Mouse (Mus musculus) thymus, postnatal 36 days (tissue): Measurements from ENCODE around the gene Ddx19a.
"Not testable (repeated sequence)": the region's sequence is repeated elsewhere in the genome, so short reads cannot be mapped to it uniquely, and the experiment has no call there.

Experiments used
- DNase-seq, 2 experiments: peaks; one replicate each; pipeline ENCODE4 v3.0.0; 2022; ENCODE audit warnings: mixed read lengths in 2 of 2

Ddx19a gene

DNA sequence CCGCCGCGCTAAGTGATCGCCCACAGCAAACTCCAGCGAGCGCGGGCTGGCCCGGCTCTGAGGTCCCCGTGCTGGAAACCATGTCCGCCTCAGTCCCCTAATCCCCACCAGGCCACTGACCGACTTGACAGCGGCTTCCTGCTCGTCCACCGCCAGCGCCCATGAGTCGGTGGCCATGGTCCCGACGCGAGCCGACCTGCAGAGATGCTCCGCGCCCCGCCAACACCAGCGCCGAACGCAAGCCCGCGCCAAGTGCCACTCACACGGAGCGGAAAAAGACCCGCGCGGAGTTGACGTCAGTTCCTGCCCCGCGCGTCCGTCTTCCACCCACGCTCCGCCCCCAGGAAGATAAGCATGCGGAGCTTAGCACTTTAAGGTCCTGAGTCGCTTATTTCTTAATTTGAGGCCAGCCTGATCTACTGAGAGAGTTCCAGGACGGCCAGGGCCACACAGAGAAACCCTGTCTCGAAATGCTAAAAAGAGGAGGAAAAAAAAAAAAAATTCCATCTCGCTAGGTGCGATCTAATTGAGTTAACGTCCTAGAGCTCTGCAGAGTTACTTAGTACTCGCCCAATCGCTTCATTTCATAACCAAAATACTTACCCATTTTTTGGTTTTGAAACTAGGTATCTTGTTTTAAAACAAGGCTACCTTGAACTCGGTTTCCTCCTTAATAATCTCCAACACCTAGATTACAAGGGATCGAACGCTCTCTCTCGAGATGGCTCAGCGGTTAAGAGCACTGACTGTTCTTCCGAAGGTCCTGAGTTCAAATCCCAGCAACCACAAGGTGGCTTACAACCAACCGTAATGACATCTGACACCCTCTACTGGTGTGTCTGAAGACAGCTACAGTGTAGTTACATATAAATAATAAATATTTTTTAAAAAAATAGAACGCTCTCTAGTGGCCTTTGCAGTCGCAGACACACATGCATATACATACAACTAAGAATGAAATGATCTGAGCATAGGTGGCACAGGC lies at the start of gene Ddx19a:
TSS of gene Ddx19a (minus strand) at position 254 of the 985 bp plus-strand sequence.
- DNase-seq, result peak; percentile 83 to 87

DNA sequence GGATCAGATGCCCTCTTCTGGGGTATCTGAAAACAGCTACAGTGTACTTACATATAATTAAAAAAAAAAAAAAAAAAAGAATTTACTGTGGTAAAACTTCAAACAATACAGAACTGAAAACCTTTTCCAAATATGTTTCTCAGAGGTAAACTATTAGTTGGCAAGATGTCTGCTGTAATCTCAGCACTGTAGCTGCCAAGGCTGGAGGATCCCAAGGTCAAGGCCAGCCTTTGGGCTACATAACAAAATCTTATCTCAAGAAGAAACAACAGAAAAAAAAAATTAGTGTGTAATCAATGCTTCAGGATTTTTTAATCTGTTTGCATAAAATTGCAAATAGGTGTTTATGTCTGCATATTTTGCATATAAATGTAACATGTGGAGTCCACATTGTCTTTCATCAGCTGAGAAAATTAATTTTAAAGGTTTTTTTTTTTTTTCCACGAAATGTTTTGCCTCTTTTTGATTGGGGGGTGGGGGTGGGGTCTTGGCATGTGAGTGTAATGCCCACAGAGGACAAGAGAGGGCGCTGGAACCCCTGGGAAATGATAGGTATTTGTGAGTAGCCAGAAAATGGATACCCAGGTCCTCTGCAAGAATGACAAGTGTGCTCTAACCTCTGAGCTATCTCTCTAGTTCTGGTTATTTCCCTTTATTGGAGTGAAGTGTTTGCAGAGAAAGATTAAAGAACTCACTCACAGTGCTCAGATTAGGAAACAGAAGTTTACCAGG lies 46.6 kb upstream of the Ddx19a start:
- no peak for DNase-seq

GRCm38 (mm10) chr8:111042546-111042945 lies 44.9 kb upstream of the Ddx19a start:
- no peak for DNase-seq

DNA sequence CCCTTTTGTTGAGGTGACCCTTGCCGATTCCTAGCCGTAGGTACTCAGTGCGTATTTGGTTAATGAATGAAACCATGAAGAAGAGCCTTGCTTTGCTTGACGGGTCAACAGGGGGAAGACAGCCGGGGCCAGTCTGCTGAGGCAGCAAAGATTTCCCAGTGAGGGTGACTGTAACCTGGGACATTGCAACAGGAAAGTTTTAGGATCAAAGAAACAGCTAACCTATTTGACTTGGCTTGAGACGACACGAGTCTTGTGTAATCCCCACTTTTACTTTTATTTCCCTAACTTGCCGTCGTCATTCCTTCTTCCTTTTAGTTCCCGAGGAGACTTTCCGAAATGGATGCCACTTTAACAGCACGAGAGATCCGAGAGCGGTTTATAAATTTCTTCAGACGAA lies 39.0 kb upstream of the Ddx19a start:
- no peak for DNase-seq

- no peak for DNase-seq
Measured at GRCm38 (mm10) chr8:111034276-111034675, 36.7 kb upstream of the Ddx19a start.

DNA sequence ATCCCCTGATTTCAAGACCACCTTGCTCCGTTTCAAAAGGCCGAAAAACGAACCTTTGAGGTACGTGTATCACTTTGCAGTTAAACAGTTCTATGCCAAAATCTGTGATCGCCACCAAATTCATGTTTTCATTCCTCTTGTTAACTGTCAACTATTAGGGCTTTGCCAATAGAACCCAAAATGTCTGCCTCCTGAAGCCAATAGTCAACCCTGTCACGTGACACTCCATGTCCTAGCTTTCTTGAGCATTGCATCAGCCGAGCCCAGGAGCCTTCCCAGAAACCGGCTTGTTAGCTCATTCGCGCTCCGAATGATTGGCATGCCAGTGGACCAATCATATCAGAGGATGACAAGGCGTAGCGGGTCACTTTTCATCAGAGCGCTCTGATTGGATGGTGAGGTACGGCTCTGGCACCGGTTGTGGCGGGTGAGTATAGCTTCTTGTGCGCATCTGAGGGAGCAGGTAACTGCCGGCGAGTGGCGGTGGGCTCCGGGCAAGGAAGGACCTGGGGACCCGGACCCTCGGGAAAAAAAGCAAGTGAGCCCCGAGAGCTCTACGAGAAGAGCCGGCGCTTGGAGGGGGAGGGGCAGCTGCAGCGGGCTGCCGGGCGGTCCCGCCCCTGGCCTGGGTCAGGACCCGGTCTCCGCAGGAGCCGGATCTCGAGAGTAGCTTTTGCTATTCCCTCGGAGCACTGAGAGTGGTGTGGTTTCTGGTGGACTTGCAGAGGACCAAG lies 36.0 kb upstream of the Ddx19a start:
- peak; percentile 89 to 94 for DNase-seq

DNA sequence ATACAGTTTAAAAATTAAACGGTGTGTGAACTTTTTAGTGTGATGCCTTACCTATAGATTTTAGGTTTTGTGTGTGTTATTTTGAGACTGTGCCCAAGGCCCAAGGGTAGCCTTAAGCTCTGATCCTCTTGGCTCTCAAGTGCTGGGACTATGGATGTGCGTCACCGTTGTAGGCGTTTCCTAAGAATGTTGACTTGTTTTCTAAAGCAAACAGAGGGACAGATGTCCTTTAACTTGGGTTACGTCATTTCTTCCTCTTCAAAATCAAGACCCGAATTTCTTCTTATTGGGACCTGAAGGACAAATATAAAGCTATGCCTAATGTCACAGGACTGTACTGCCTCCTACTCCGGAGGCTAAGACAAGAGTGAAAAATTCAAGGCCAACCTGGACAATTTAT lies 35.3 kb upstream of the Ddx19a start, which contains the start of gene Aars:
TSS of gene Aars (plus strand) at position 229 of the 400 bp plus-strand sequence.
- DNase-seq, result no peak

DNA sequence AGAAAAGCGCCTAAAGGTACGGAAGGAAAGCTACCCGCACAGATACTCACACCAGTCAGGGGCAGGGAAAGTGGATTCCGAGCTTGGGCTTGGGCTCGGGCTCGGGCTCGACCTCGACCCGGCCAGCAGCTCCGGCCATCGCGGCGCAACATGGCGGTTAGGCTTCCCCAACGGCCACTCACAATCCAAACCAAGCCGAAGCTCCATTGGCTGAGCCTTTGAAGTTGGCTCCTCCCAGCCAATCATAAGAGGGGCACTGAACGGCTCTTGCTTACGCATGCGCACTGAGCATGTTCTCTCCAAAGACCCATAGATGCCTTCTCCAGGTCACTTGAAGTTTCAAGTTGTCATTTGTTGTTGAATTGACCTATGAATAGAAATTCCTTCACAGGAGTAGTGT lies 34.0 kb upstream of the Ddx19a start, which contains the start of gene Ddx19b:
TSS of gene Ddx19b (minus strand) at position 180 of the 400 bp plus-strand sequence.
- DNase-seq, result no peak

- no peak for DNase-seq
Measured at GRCm38 (mm10) chr8:111030045-111030444, 32.4 kb upstream of the Ddx19a start.

DNA sequence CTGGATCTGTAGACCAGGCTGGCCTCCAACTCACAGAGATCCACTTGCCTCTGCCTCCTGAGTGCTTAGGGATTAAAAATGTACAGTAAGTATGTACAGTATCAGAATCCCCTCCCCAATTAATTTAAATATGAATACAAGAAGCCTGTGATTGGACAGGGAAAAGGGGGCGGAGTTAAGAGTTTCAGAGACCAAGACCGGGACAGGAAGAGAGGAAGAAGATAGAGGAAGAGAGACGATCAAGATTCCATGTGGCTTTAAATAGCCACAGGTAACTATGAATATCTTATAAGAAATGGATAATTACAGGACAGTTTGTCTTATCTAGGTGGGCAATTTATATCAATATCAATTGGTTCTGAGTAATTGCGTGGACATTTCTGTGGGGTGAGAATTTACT lies 32.0 kb upstream of the Ddx19a start:
- DNase-seq, result no peak

GRCm38 (mm10) chr8:111027391-111027937 lies 29.9 kb upstream of the Ddx19a start:
- DNase-seq, result peak; percentile 72

- not testable (repeated sequence) for DNase-seq
Measured at GRCm38 (mm10) chr8:111026609-111027008, 29.0 kb upstream of the Ddx19a start.

GRCm38 (mm10) chr8:111010230-111010991 lies 12.8 kb upstream of the Ddx19a start:
- DNase-seq, result not testable (repeated sequence)

- no peak for DNase-seq
Measured at GRCm38 (mm10) chr8:110996641-110997430, 764 bp downstream of the Ddx19a start.

DNA sequence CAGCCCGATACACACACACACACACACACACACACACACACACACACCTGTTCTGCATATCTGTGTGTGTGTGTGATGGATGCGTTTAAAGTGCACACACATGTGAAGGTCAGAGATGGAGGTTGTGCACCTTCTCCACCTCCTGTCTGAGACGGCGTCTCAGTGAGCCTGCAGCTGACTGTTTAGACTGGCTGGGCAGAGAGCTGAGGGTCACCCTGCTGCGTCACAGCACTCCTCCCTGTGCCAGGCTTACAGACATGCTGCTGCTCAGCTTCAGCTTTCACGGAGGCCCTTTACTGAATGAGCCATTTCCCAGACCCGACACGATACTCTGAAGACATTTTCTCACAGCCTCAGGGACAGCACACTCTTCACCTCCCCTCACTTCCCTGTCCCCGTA lies 7.6 kb downstream of the Ddx19a start:
- no peak for DNase-seq

- peak; percentile 43 to 70 for DNase-seq
Measured at GRCm38 (mm10) chr8:110987805-110988744, 9.5 kb downstream of the Ddx19a start.

DNA sequence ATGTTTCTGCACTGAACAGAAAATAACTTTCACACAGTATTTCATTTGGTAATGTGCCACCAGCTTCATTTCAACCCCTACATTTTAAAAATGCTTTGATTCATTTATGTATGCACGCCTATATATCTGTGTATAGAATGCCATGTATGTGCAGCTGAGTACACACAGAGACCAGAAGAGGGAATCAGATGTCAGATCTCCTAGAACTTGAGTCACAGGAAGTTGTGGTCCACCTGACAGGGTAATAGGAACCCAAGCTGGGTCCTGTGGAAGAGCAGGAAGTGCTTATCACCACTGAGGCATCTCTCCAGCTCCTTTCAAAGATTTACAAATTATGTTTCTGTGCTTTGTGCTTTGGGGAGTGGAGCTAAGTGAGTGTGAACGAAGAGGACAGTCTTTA lies 16.3 kb downstream of the Ddx19a start:
- DNase-seq, result no peak

DNA sequence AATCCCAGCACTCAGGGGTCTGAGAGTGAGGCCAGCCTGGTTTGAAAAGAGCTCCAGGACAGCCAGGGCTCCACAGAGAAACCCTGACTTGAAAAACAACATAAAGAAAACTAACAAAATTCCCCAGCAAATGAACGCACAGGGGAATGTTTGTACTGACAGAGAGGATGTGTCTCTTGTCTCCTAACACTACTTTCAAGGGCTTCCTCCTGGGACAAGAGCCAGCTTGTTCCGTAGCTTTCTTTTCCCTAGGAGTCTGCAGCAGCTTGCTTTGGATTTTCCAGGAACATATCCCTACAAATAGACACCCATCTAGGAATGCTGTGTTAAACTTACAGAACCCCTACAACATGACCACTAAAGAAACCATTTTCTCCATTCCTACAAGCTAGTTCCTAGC lies 19.6 kb downstream of the Ddx19a start:
- not testable (repeated sequence) for DNase-seq

GRCm38 (mm10) chr8:110976532-110976931 lies 21.1 kb downstream of the Ddx19a start:
- DNase-seq, result not testable (repeated sequence)
